In genomic region chr4:98717735-98718546, GRCm38 (mm10) we compare ENCODE assay signal across 25 mouse cellular contexts. TPM values are rescaled to one million over a fixed set of nuclear protein-coding genes. Genes with fewer than 3 reads are reported as not detected.
A peak's percentile ranks its signal among the peaks of the same experiment; 100 is the strongest.
DNase-seq lines count a peak whose midpoint lies in the region; ATAC-seq and TF ChIP-seq lines count a peak whose summit lies in the region.
"Had no signal": no experiment of that assay in that cellular context is flagged by ENCODE, and none has a peak within 500 bp of the region (broad histone marks: within the 10 kb centered on the region; RNA-seq: fewer than 3 reads in every experiment).

No protein-coding gene starts in this region.

- H3K36me3 ChIP-seq in forebrain, embryonic 13.5 days (ENCODE audit: poor library complexity, severe bottlenecking) = no peaks in the 10 kb centered on the region
- no peaks in the 10 kb centered on the region for H3K36me3 ChIP-seq in forebrain, embryonic 10.5 days (replicated peaks)
- H3K36me3 ChIP-seq in midbrain, embryonic 13.5 days = no peaks in the 10 kb centered on the region
- no peaks in the 10 kb centered on the region for H3K36me3 ChIP-seq in midbrain, embryonic 10.5 days
- H3K36me3 ChIP-seq in forebrain, postnatal 0 days (ENCODE audit: insufficient read depth) = no peaks in the 10 kb centered on the region
- H3K36me3 ChIP-seq in neural tube, embryonic 15.5 days = no peaks in the 10 kb centered on the region
- H3K36me3 ChIP-seq: heart, embryonic 13.5 days; intestine, embryonic 15.5 days; liver, embryonic 13.5 days; lung, embryonic 15.5 days had no signal

- 0 out of 2 replicates have a peak overlapping the region, but pooled peaks have one; percentile 10 for H3K27ac ChIP-seq in forebrain, embryonic 13.5 days
- no peak overlapping the region for H3K27ac ChIP-seq in forebrain, embryonic 10.5 days
- H3K27ac ChIP-seq in midbrain, embryonic 13.5 days = no peak overlapping the region
- H3K27ac ChIP-seq in midbrain, embryonic 10.5 days (replicated peaks) = no peak overlapping the region
- H3K27ac ChIP-seq in forebrain, postnatal 0 days (ENCODE audit: low read depth, low read length) = no peak overlapping the region
- H3K27ac ChIP-seq in neural tube, embryonic 15.5 days (replicated peaks) = 0 out of 2 replicates have a peak overlapping the region, but pooled peaks have one; percentile 33
- H3K27ac ChIP-seq: heart, embryonic 13.5 days; intestine, embryonic 15.5 days; limb, embryonic 13.5 days; liver, embryonic 13.5 days; lung, embryonic 15.5 days had no signal

- H3K4me2 ChIP-seq in forebrain, embryonic 13.5 days = no peak overlapping the region
- H3K4me2 ChIP-seq in midbrain, embryonic 13.5 days (replicated peaks) = no peak overlapping the region
- H3K4me2 ChIP-seq in forebrain, postnatal 0 days (ENCODE audit: low read depth) = no peak overlapping the region
- H3K4me2 ChIP-seq in neural tube, embryonic 15.5 days = no peak overlapping the region
- H3K4me2 ChIP-seq: heart, embryonic 13.5 days; intestine, embryonic 15.5 days; limb, embryonic 13.5 days; liver, embryonic 13.5 days; lung, embryonic 15.5 days had no signal

- H3K9ac ChIP-seq in forebrain, embryonic 13.5 days = no peak overlapping the region
- no peak overlapping the region for H3K9ac ChIP-seq in midbrain, embryonic 13.5 days (replicated peaks)
- H3K9ac ChIP-seq in forebrain, postnatal 0 days = no peak overlapping the region
- H3K9ac ChIP-seq in neural tube, embryonic 15.5 days (replicated peaks) = no peak overlapping the region
- H3K9ac ChIP-seq: heart, embryonic 13.5 days; intestine, embryonic 15.5 days; limb, embryonic 13.5 days; liver, embryonic 13.5 days; lung, embryonic 15.5 days had no signal

- TF ChIP-seq CTCF in forebrain, postnatal 0 days (IDR thresholded peaks at IDR 0.05; ENCODE audit: low read depth) = no peak

- WGBS in forebrain, embryonic 13.5 days = 64% methylated on average over 17 of the region's 17 CpGs
- 83% methylated on average over 17 of the region's 17 CpGs for WGBS in forebrain, embryonic 10.5 days
- 70% methylated on average over 17 of the region's 17 CpGs for WGBS in midbrain, embryonic 13.5 days
- WGBS in midbrain, embryonic 10.5 days = 83% methylated on average over 17 of the region's 17 CpGs
- 52% methylated on average over 17 of the region's 17 CpGs for WGBS in forebrain, postnatal 0 days
- WGBS in neural tube, embryonic 15.5 days = 63% methylated on average over 17 of the region's 17 CpGs

- H3K4me1 ChIP-seq in forebrain, embryonic 13.5 days = peaks cover 10% of the 10 kb centered on the region; the same call in 1 of the 2 replicates
- H3K4me1 ChIP-seq in forebrain, embryonic 10.5 days = no peaks in the 10 kb centered on the region
- no peaks in the 10 kb centered on the region for H3K4me1 ChIP-seq in midbrain, embryonic 13.5 days (replicated peaks)
- H3K4me1 ChIP-seq in midbrain, embryonic 10.5 days = no peaks in the 10 kb centered on the region
- no peaks in the 10 kb centered on the region for H3K4me1 ChIP-seq in forebrain, postnatal 0 days (ENCODE audit: insufficient read depth)
- 0 out of 2 replicates have a peak, but pooled peaks cover 5% of the 10 kb centered on the region for H3K4me1 ChIP-seq in neural tube, embryonic 15.5 days
- H3K4me1 ChIP-seq: heart, embryonic 13.5 days; intestine, embryonic 15.5 days; limb, embryonic 13.5 days; liver, embryonic 13.5 days; lung, embryonic 15.5 days had no signal

- peak; percentile 57 for ATAC-seq in forebrain, embryonic 13.5 days
- peak; percentile 73 for ATAC-seq in midbrain, embryonic 13.5 days
- ATAC-seq in forebrain, postnatal 0 days = peak; percentile 71
- peak; percentile 90 for ATAC-seq in neural tube, embryonic 15.5 days (ENCODE audit: low FRiP score)
- ATAC-seq: CD4-positive, CD25-positive, alpha-beta regulatory T cell, adult 4 months; intestine, embryonic 15.5 days had no signal

- no peaks in the 10 kb centered on the region for H3K27me3 ChIP-seq in forebrain, embryonic 13.5 days
- H3K27me3 ChIP-seq in forebrain, embryonic 10.5 days (ENCODE audit: poor library complexity, severe bottlenecking) = no peaks in the 10 kb centered on the region
- no peaks in the 10 kb centered on the region for H3K27me3 ChIP-seq in midbrain, embryonic 13.5 days
- H3K27me3 ChIP-seq in midbrain, embryonic 10.5 days (ENCODE audit: low read depth, poor library complexity, severe bottlenecking) = no peaks in the 10 kb centered on the region
- no peaks in the 10 kb centered on the region for H3K27me3 ChIP-seq in forebrain, postnatal 0 days (ENCODE audit: insufficient read depth, low read length)
- H3K27me3 ChIP-seq in neural tube, embryonic 15.5 days (replicated peaks) = no peaks in the 10 kb centered on the region
- H3K27me3 ChIP-seq: heart, embryonic 13.5 days; intestine, embryonic 15.5 days; limb, embryonic 13.5 days; liver, embryonic 13.5 days; lung, embryonic 15.5 days had no signal

- DNase-seq in forebrain, embryonic 10.5 days (ENCODE audit: extremely low spot score, low spot score) = no peak
- no peak for DNase-seq in midbrain, embryonic 10.5 days (ENCODE audit: low spot score)
- DNase-seq in forebrain, postnatal 0 days = no peak
- DNase-seq in kidney, postnatal 10 days = no peak
- DNase-seq: adrenal gland, postnatal 14 days; cerebellum, adult 11-12 months; cerebellum, postnatal 14 days; embryo, embryonic 11 days; gastrocnemius, postnatal 10 days; heart, adult 11 months; kidney, adult 9 months; kidney, postnatal 36 days; layer of hippocampus, adult 9-11 months; liver, embryonic 13.5 days; lung, postnatal 4 days; thymus, postnatal 25 days had no signal

- no peaks in the 10 kb centered on the region for H3K9me3 ChIP-seq in forebrain, embryonic 13.5 days (replicated peaks)
- no peaks in the 10 kb centered on the region for H3K9me3 ChIP-seq in forebrain, embryonic 10.5 days
- H3K9me3 ChIP-seq in midbrain, embryonic 13.5 days = no peaks in the 10 kb centered on the region
- no peaks in the 10 kb centered on the region for H3K9me3 ChIP-seq in midbrain, embryonic 10.5 days (replicated peaks)
- no peaks in the 10 kb centered on the region for H3K9me3 ChIP-seq in forebrain, postnatal 0 days (ENCODE audit: low read length)
- no peaks in the 10 kb centered on the region for H3K9me3 ChIP-seq in neural tube, embryonic 15.5 days (replicated peaks)
- H3K9me3 ChIP-seq: heart, embryonic 13.5 days; intestine, embryonic 15.5 days; limb, embryonic 13.5 days; liver, embryonic 13.5 days; lung, embryonic 15.5 days had no signal

- H3K4me3 ChIP-seq in forebrain, embryonic 13.5 days = no peak overlapping the region
- H3K4me3 ChIP-seq in forebrain, embryonic 10.5 days = no peak overlapping the region
- no peak overlapping the region for H3K4me3 ChIP-seq in midbrain, embryonic 13.5 days (replicated peaks)
- no peak overlapping the region for H3K4me3 ChIP-seq in midbrain, embryonic 10.5 days
- no peak overlapping the region for H3K4me3 ChIP-seq in forebrain, postnatal 0 days (ENCODE audit: low read depth, low read length)
- H3K4me3 ChIP-seq in neural tube, embryonic 15.5 days (replicated peaks) = no peak overlapping the region
- H3K4me3 ChIP-seq: heart, embryonic 13.5 days; intestine, embryonic 15.5 days; limb, embryonic 13.5 days; liver, embryonic 13.5 days; lung, embryonic 15.5 days had no signal

RNA-seq across cellular contexts. Expression of gene L1td1, which starts 8.6 kb away (rescaled TPM):
- polyA plus RNA-seq in forebrain, embryonic 13.5 days (2015; fragmentation: Nextera tagmentation; extraction: Ambion mirVana) = not detected in 2 replicates
- 0.16 and 0.33 TPM in 2 replicates for polyA plus RNA-seq in forebrain, embryonic 10.5 days (2016; fragmentation: Nextera tagmentation; extraction: Ambion mirVana)
- not detected in 2 replicates for polyA plus RNA-seq in midbrain, embryonic 13.5 days (2015; fragmentation: Nextera tagmentation; extraction: Ambion mirVana)
- polyA plus RNA-seq in midbrain, embryonic 10.5 days (2016; fragmentation: Nextera tagmentation; extraction: Ambion mirVana) = 0.10 and 0.11 TPM in 2 replicates
- not detected in 2 replicates for total RNA-seq in forebrain, postnatal 0 days (2014; rRNA removed)
- 0.05 TPM in 1 of 2 replicates, not detected in the other for polyA plus RNA-seq in forebrain, postnatal 0 days (2015; fragmentation: Nextera tagmentation; extraction: Ambion mirVana)
- 0.08 TPM in 1 of 2 replicates, not detected in the other for polyA plus RNA-seq in neural tube, embryonic 15.5 days (2015; fragmentation: Nextera tagmentation; extraction: Ambion mirVana)
- total RNA-seq: adrenal gland, postnatal 14 days; gastrocnemius, postnatal 10 days; heart, postnatal 25 days had no signal
- polyA plus RNA-seq: liver, embryonic 13.5 days had no signal

Comparison
In these comparisons a context has a peak if more than half of its experiments do, and no peak if none do; other contexts are left out.
1. H3K27ac ChIP-seq: peak in forebrain, embryonic 13.5 days (single experiment) and neural tube, embryonic 15.5 days (single experiment); none in forebrain, embryonic 10.5 days (single experiment), midbrain, embryonic 13.5 days (single experiment), midbrain, embryonic 10.5 days (single experiment) and forebrain, postnatal 0 days (single experiment).
2. Peak in every context shown above with its lines, with median percentiles within 50 percentile points of each other: ATAC-seq.